Mouse (Mus musculus): ENCODE results near the gene Hhat.

Hhat gene

GRCm38 (mm10) chr1:192543686-192544085 lies 227.3 kb downstream of the Hhat start:
- DNase-seq, result no peak

DNA sequence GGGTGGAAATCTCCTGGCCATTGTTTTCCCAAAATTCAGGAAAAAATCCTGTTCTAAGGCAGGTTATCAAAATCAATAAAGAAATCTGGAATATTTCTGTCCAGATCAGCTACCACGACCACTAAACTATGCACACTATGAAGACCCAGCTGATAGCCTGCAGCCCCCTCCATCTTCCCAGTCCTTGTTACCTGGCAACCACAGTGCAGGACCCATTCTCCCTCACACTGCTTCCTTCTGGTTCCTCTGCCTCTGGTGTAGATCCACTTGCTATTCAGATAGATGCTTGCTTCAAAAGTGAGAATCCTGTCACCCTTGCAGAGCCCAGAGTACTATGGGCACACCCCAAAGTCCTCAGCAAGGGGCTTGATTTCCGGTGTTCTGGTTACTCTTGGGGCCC lies 228.9 kb downstream of the Hhat start:
- DNase-seq, result no peak

DNA sequence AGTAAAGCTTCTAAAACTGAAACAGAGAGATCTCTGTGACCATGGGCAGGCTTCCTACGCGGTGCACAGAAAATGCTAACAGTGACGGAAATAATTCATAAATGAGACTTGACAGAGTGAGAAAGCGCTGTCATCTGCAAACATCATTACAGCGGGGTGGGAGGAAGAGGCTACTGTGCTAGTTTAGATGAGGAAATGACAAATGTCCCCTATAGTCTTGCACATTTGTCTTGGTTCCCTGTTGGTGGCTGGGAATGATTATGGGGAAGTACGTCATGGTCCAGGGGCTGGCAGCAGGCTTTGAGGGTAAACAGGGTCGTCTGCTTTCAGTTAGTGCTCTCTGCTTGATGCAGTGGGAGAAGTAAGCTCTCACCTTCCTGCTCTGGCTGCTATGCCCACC lies 233.9 kb downstream of the Hhat start:
- no peak for DNase-seq

DNA sequence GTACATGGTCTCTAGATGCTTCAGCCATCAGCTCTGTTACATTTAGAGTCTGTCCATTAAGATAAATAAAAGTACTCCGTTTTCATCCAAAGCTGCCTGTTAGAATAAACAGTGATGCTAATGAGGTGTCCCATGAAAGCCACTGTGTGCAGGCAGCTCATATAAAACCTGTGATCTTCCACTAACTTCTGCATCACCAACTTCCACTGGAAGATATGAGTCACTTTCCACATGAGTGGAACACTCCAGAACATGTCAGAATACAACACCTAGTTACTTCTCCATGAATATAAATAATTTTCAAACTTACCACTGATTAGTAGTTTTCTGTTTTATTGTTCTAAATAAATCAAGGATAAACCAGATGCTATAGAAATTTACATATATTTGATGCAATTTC lies 234.6 kb downstream of the Hhat start:
- DNase-seq, result no peak

DNA sequence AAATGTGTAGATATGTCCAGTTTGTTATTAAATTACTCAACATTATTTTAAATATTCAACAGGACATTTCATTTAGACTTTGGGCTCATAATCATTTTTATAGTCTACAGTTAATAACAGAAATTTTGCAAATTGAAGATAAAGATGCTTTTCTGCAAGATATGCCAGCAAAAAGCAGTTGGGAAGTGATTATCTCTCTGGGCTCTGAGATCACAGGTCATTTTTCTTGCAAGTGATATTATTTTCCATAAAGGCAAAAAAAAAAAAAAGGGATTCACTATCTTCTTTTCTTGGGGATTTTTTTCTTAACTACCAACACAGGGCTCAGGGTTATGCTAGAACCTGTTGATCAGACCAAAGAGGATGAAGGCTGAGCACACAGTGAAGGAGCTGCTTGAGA lies 238.0 kb downstream of the Hhat start:
- no peak for DNase-seq

DNA sequence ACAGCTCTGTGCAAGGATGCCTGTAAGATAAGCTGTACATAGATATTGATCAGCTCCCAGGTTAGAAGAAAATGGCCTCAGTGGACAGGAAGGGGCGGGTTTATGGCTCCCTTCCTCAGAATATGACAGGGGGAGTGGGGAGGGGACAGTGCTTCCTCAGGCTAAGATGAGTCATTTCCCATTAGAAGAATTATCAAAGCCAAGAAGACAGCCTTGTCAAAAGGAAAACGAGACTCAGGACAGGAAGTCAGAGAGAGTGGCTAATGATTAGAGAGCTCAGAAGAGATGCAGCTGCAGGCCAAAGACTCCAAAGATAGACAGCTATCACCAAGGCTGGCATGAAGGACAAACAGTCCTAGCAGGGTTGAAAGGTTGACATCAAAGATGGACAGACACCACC lies 238.8 kb downstream of the Hhat start:
- no peak for DNase-seq

- no peak for DNase-seq
Measured at GRCm38 (mm10) chr1:192531490-192532146, 239.4 kb downstream of the Hhat start.

- DNase-seq, result peak; percentile 50
Measured at GRCm38 (mm10) chr1:192525711-192526350, 245.2 kb downstream of the Hhat start.

DNA sequence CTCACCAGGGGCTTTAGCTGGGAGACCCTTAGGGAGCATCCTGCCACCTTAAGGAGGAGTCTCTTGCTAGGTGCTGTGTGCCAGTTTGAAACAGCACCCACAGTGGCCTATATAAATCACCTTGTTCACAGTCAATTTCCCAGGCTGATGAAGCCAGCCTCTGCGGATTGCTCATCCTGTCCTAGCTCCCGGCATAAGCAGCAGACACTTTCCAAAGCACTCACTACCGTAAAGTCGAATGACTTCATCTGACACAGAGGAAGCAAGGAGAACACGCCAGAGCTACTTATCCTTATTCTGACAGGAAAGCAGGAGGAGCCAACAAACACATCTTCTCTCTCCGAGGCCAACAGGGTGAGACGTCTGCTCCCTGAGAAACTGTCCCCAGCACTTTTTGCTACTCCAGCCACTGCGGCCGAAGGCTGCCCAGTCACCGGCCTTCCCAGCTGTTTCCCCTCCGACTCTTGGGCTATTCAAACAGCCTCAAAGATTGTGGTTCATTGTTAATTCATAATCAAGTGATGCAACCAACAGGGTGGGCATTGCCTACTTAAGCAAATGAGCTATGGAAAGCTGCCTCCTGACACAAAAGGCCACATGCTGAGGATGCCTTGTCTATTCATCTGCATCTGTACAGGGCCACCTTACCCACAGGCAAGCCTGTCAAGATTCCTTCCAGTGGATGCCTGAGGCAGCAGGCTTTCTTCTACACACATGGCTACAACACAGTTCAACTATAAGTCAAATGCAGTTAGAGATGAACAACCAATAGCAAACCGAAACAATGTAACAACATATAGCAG lies 248.4 kb downstream of the Hhat start:
- DNase-seq, result no peak

GRCm38 (mm10) chr1:192520836-192521435 lies 250.1 kb downstream of the Hhat start:
- no peak for DNase-seq

DNA sequence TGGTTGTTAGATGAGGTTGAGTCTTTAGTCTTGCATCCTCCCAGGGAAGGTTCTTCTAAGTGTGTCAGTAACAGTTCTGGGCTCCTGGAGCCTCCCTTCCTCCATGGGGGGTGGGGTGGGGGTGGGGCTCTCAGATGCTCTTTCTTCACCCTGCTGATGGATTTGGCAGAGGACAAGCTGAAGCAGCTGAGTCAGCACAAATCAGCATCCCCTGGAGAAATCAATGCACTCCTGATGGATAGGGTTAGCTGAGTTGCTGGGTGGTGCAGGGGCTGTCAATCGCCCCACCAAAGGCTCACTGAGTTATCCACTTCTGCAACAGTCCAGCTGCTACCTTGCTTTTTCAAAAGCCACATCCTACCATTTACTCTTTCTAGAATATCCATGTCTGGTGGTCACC lies 251.3 kb downstream of the Hhat start:
- no peak for DNase-seq

- no peak for DNase-seq
Measured at GRCm38 (mm10) chr1:192515373-192515772, 255.7 kb downstream of the Hhat start.

DNA sequence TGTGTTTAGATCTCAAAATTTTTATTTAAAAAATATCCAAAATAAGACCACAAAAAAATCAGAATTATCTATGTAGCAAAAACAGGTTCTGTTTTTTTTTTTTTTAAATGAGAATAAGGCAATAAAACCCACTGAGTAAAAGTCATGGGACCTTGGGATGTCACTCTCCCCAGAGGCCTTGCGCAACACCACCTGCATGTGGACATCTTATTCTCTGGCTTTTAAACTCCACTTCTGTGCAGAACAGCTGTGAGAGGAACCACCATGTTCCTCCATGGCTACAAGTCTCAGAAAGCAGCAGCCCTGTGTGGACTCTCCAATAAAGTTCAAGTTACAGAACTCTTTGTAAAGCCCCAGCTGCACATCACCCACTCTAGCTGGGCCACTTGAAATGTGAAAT lies 258.2 kb downstream of the Hhat start:
- no peak for DNase-seq

GRCm38 (mm10) chr1:192503651-192504050 lies 267.4 kb downstream of the Hhat start:
- DNase-seq, result peak; percentile 76

DNA sequence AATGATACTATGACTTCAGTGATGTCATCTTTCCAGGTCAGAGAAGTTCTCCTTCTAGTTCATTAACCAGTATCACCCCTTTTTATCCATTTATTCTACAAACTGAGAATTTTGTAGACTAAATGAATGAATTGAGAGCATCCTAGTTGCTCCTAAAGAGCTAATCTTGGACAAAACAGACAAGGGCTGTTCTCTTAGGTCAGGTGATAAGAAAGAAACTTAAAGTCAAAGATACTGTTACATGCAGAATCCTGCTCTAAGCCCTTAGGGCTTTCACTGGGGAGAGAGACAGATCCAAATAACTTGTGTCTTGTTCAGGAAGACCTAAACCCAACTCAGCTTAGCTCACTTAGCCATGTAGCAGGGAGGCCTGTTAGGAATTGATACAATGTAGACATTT lies 268.2 kb downstream of the Hhat start:
- no peak for DNase-seq

- DNase-seq, result peak; percentile 46
Measured at GRCm38 (mm10) chr1:192502016-192502415, 269.0 kb downstream of the Hhat start.

DNA sequence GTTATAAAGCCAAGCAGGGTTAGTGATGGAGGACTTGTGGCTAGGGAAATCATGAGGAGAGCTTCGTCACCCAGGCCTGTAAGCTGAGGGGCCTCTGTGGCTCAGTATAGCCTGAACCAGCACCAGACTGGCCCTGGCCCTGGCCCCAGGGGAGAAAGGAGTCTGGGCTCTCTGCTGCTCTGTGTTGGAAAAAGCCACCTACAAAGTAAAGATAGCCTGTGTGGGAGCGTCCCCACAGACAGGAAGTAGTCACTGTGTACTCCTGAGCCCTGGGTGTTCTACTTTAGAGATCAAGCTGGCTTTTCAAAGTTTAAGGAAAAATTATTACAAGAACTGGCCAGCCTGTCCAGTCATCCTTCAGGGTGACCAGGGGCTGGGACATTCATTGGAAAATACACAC lies 273.5 kb downstream of the Hhat start:
- no peak for DNase-seq

DNA sequence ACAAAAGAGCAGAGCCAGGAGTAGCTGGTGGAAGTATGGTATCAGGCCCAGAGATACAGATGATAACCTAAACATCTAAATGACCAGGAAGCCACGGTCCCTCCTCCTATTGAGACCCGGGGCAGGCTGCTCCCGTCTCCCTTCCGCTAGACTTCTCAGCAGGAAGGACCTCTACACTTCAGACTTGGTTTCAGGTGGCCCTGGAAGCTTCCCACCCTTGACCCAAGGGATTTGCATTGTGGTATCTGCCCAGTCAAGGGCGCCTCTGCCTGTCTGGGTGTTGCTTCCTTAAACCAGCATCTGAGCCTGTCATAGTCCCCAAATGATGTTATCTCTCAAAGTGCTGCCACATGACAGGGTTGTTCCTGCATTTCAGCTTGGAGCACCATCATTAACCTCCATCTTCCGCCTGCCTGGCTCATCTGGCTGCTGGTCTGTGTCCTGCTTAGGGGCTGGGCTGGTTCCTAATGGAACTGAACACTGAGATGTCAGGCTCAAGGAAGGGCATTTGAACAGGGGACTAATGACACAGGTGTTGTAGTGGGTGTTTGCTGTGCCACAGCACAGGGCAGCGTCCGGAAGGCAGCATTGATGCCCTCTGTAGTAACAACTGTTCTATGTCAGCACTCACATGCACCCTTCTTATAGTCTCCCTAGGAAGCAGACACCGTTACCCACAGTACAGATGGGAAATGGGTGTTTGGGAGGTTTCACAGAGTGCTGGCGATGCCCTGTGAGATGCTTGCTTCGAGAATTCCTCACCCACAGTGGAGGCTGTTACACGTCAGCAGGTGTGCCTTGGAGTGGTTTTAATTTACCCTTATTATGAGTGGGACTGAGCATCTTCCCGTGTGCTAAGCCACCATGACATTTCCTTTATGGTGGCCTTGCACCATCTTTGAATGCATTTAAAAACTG lies 280.9 kb downstream of the Hhat start:
- DNase-seq, result no peak

GRCm38 (mm10) chr1:192487571-192487970 lies 283.5 kb downstream of the Hhat start:
- DNase-seq, result peak; percentile 84

DNA sequence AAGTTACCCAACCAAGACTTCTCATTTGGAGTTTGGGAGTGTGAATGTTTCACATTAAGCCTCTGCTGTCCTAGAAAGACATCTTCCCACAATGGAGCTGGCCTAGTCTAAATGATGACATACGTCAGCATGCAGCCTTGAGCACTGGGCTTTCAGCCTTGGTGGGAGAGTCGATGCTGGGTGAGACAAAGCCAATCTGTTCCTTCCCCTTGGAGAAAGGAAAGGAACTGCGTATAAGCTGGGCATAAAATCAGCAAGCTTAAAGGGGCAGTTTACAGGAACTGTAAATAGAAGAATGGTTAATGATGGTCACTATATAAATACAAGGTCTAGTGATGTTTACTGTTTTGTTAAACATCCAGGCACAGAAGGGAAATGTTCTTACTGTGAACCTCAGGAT lies 286.0 kb downstream of the Hhat start:
- no peak for DNase-seq

DNA sequence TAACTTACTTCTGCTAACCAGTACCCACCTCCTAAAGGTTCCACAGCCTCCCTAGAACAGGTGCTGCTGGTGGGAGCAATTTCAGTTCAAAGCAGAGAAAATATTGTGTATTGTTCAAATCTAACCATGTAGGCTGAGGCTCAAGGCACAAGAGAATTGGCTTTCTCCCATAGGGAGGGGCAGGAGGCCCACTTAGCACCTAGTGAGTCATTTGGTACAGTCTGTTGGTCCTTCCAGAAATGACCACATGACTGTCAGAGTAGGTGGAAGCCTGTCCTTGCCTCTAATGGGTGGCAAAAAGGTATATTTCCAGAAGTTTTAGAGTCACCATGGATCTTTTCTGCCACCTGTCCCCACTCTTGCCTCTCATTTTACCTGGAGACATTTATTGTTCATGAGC lies 289.6 kb downstream of the Hhat start:
- DNase-seq, result no peak

DNA sequence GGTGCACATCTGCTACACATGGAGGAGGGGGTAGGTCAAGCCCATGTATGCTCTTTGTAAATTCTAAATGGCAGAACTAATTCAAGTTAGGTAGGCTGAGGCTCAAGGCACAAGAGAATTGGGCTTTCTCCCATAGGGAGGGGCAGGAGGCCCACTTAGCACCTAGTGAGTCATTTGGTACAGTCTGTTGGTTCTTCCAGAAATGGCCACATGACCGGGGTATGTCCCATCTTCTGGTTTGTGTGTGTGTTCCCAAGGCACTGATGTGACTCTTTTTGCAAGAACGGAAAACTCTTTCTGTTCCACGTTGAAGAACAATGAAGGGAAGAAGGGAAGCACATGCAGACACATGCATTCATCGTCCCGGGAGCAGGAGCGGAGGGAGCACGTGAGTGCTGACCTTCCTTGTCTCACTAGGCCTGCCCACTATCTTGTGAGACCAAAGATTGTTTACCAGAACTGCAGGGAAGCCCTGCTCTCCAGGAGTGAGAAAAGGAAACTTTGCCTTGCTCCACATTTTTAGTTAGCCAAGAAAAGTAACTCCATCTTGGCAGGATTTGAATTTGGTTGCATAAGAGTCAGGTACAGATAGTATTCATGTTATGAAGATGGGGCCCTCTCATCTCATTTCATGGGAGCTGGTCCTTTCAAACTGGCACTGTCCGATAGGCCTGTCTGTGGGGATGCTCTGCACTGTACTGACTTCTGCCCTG lies 290.8 kb downstream of the Hhat start:
- DNase-seq, result no peak
